Mouse (Mus musculus) CD4-positive naive resting alpha-beta T cell, adult 57 days (primary cell): ENCODE results near the gene Gm11639. TPM values are rescaled to one million over a fixed set of nuclear protein-coding genes. Genes with fewer than 3 reads are reported as not detected.

Experiments used
- total RNA-seq: library from RNA; stranded (reverse); gene quantifications from one replicate; pipeline ENCODE4 v1.2.4, GENCODE M21; 2023

Gm11639 gene
- total RNA-seq = 0.15 TPM

GRCm38 (mm10) chr11:104685548-104685947 lies at the start of gene Gm11639:
TSS of gene Gm11639 (plus strand) at chr11:104685707.

GRCm38 (mm10) chr11:105063292-105063691 lies 377.8 kb downstream of the Gm11639 start, which contains the start of gene Efcab3:
TSS of gene Efcab3 (plus strand) at chr11:105063592.

GRCm38 (mm10) chr11:105125735-105126519 lies 440.4 kb downstream of the Gm11639 start, which contains the start of gene Mettl2:
TSS of gene Mettl2 (plus strand) at chr11:105126425.

GRCm38 (mm10) chr11:105146593-105146992 lies 461.1 kb downstream of the Gm11639 start, which contains the start of gene Gm10842:
TSS of gene Gm10842 (plus strand) at chr11:105146893.

Other genes with a start within 250 kb of the Gm11639 start
- gene Kansl1, start 216.8 kb upstream of the Gm11639 start, total RNA-seq = 135 TPM
- 42.5 TPM for gene Cdc27, start 135.1 kb upstream of the Gm11639 start, total RNA-seq
- gene Myl4, start 135.0 kb upstream of the Gm11639 start, total RNA-seq = 6.7 TPM
- 148 TPM for gene Itgb3, start 77.7 kb upstream of the Gm11639 start, total RNA-seq